Mouse (Mus musculus): ENCODE measurements around the gene Agps.
"Not testable (repeated sequence)": the region's sequence is repeated elsewhere in the genome, so short reads cannot be mapped to it uniquely, and the experiment has no call there.

Agps gene

GRCm38 (mm10) chr2:75936685-75937084 is 104.7 kb downstream of the Agps start:
- not testable (repeated sequence) for DNase-seq

- not testable (repeated sequence) for DNase-seq
These were observed 105.6 kb downstream of the Agps start for GRCm38 (mm10) chr2:75937520-75938116.

GRCm38 (mm10) chr2:75938117-75939063 is 106.4 kb downstream of the Agps start, which contains the start of gene Ttc30b:
Gene Ttc30b, minus strand, starts transcription at chr2:75938585.
- DNase-seq = peak; percentile 79

- no peak for DNase-seq
These were observed 118.7 kb downstream of the Agps start for GRCm38 (mm10) chr2:75950685-75951084.

GRCm38 (mm10) chr2:75953320-75953719 is 121.3 kb downstream of the Agps start:
- DNase-seq = no peak

GRCm38 (mm10) chr2:75955709-75956108 is 123.7 kb downstream of the Agps start:
- no peak for DNase-seq

GRCm38 (mm10) chr2:75959183-75959849 is 127.3 kb downstream of the Agps start:
- DNase-seq = no peak

- peak; percentile 14 for DNase-seq
These were observed 127.9 kb downstream of the Agps start for GRCm38 (mm10) chr2:75959850-75960365.

- peak; percentile 47 for DNase-seq
These were observed 128.7 kb downstream of the Agps start for GRCm38 (mm10) chr2:75960366-75961330.

GRCm38 (mm10) chr2:75963211-75963840 is 131.3 kb downstream of the Agps start:
- no peak for DNase-seq

GRCm38 (mm10) chr2:75964051-75964450 is 132.1 kb downstream of the Agps start:
- DNase-seq = no peak

GRCm38 (mm10) chr2:75964512-75964911 is 132.5 kb downstream of the Agps start:
- peak; percentile 74 for DNase-seq

- DNase-seq = peak; percentile 73
These were observed 133.0 kb downstream of the Agps start for GRCm38 (mm10) chr2:75964972-75965371.

GRCm38 (mm10) chr2:75974131-75974530 is 142.2 kb downstream of the Agps start:
- no peak for DNase-seq

GRCm38 (mm10) chr2:75976070-75976469 is 144.1 kb downstream of the Agps start:
- not testable (repeated sequence) for DNase-seq

- DNase-seq = peak; percentile 45
These were observed 145.9 kb downstream of the Agps start, which contains the start of gene Ttc30a2 for GRCm38 (mm10) chr2:75977752-75978368. Gene Ttc30a2, minus strand, starts transcription at chr2:75978170.
